Mouse (Mus musculus) common myeloid progenitor, adult 5-6 weeks (primary cell): ENCODE measurements at regions not wholly inside any gene's neighbourhood (a gene's known extent, or its start where the extent isn't known, plus 50 kb on each side); places are given as distances from the start of the nearest gene placed in this dataset.

Source experiments
- ATAC-seq: replicated peaks from 2 replicates; pipeline ENCODE4 v1.8.0; 2016; ENCODE audit warnings: low read depth, mild to moderate bottlenecking, moderate TSS enrichment, inconsistent platforms; ENCODE audit not compliant: poor library complexity, severe bottlenecking

GRCm38 (mm10) chr7:129903126-129903525, 311.5 kb downstream of the Wdr11 start:
- ATAC-seq: no peak

- no peak for ATAC-seq
These were observed 314.5 kb downstream of the Wdr11 start for GRCm38 (mm10) chr7:129906131-129906530.

- ATAC-seq: no peak
These were observed 317.2 kb downstream of the Wdr11 start for GRCm38 (mm10) chr7:129908826-129909225.

- ATAC-seq: no peak
These were observed 318.1 kb downstream of the Wdr11 start for GRCm38 (mm10) chr7:129909730-129910129.

- no peak for ATAC-seq
These were observed 319.2 kb downstream of the Wdr11 start for GRCm38 (mm10) chr7:129910826-129911225.

GRCm38 (mm10) chr7:129914871-129915270, 323.2 kb downstream of the Wdr11 start:
- ATAC-seq: no peak

GRCm38 (mm10) chr7:129918240-129919200, 326.9 kb downstream of the Wdr11 start:
- ATAC-seq: no peak

GRCm38 (mm10) chr7:129922291-129922690, 330.6 kb downstream of the Wdr11 start:
- no peak for ATAC-seq

- no peak for ATAC-seq
These were observed 345.1 kb downstream of the Wdr11 start for GRCm38 (mm10) chr7:129936731-129937130.

GRCm38 (mm10) chr7:129937715-129938114, 346.1 kb downstream of the Wdr11 start:
- no peak for ATAC-seq

- no peak for ATAC-seq
These were observed 346.5 kb downstream of the Wdr11 start for GRCm38 (mm10) chr7:129938141-129938540.

GRCm38 (mm10) chr7:129939266-129939665, 347.6 kb downstream of the Wdr11 start:
- ATAC-seq: no peak

- ATAC-seq: no peak
These were observed 349.8 kb downstream of the Wdr11 start for GRCm38 (mm10) chr7:129941311-129942029.

GRCm38 (mm10) chr7:129948613-129949110, 357.0 kb downstream of the Wdr11 start:
- no peak for ATAC-seq

GRCm38 (mm10) chr7:129950456-129950855, 358.8 kb downstream of the Wdr11 start:
- no peak for ATAC-seq

- ATAC-seq: no peak
These were observed 366.7 kb downstream of the Wdr11 start for GRCm38 (mm10) chr7:129958379-129958778.

- no peak for ATAC-seq
These were observed 370.9 kb downstream of the Wdr11 start for GRCm38 (mm10) chr7:129962575-129962974.

- ATAC-seq: no peak
These were observed 372.5 kb downstream of the Wdr11 start for GRCm38 (mm10) chr7:129964192-129964591.

GRCm38 (mm10) chr7:129965281-129966051, 373.8 kb downstream of the Wdr11 start:
- no peak for ATAC-seq

GRCm38 (mm10) chr7:129966771-129967170, 375.1 kb downstream of the Wdr11 start:
- no peak for ATAC-seq
